In the genomic region with DNA sequence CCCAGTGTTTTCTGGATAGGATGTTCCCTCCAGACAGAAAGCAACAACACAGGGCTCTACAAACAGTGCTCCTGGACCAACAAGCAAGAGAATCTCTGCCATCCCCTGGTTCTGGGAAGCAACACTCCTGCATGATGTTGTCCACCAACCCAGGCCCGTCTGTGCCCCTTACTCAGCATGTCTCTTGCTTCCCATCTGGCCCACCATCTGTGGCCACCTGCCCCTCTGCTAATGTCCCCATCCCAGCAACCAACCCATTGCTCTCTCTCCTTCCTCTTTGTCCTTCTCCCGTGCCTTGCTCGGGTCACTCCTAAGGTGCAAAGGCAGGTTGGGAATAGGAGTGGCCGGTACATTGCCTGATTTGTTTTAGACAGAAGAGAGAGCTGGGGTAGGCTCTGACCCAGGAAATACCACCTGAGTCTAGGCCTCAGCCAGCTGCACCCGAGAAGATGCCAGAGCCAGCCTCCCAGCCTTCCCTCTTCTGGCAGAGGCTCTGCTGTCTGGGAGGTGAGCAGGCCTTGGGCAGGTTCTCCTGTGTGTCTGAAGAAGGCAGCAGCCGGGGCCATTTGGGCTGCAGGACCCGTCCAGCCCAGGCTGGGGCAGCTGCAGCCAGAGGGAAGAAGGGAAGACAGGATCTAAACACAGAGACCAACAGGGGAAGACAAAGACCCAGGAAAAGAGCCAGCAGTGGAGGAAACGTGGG, we compare ENCODE assay signal across 9 mouse cellular contexts. TPM values are rescaled to one million over a fixed set of nuclear protein-coding genes. Genes with fewer than 3 reads are reported as not detected.
DNase-seq lines count a peak whose midpoint lies in the region; ATAC-seq and TF ChIP-seq lines count a peak whose summit lies in the region.
"Had no signal": no experiment of that assay in that cellular context is flagged by ENCODE, and none has a peak within 500 bp of the region (broad histone marks: within the 10 kb centered on the region; RNA-seq: fewer than 3 reads in every experiment).

No protein-coding gene starts in this region.

- 49% methylated on average over 8 of the region's 8 CpGs for WGBS in lung, embryonic 14.5 days
- 13% methylated on average over 8 of the region's 8 CpGs for WGBS in forebrain, embryonic 16.5 days
- 65% methylated on average over 8 of the region's 8 CpGs for WGBS in limb, embryonic 10.5 days
- WGBS in stomach, embryonic 15.5 days: 48% methylated on average over 8 of the region's 8 CpGs

- H3K36me3 ChIP-seq in lung, embryonic 14.5 days (ENCODE audit: insufficient read depth): peaks cover 20% of the 10 kb centered on the region; the same call in 1 of the 2 replicates
- peaks cover 37% of the 10 kb centered on the region for H3K36me3 ChIP-seq in forebrain, embryonic 16.5 days (ENCODE audit: control insufficient read depth, insufficient read depth)
- peaks cover 30% of the 10 kb centered on the region for H3K36me3 ChIP-seq in limb, embryonic 10.5 days
- H3K36me3 ChIP-seq in stomach, embryonic 15.5 days: peaks cover 21% of the 10 kb centered on the region

- no peak overlapping the region for H3K27ac ChIP-seq in lung, embryonic 14.5 days (ENCODE audit: low read depth)
- peak overlapping the region; percentile 97 for H3K27ac ChIP-seq in forebrain, embryonic 16.5 days (ENCODE audit: low read length)
- H3K27ac ChIP-seq in limb, embryonic 10.5 days: peak overlapping the region; percentile 66
- no peak overlapping the region for H3K27ac ChIP-seq in stomach, embryonic 15.5 days
- H3K27ac ChIP-seq: lung, embryonic 15.5 days had no signal

- DNase-seq in lung, embryonic 14.5 days: no peak
- no peak for DNase-seq in lung, postnatal 10 days
- DNase-seq in limb, embryonic 10.5 days (ENCODE audit: low spot score): no peak
- DNase-seq in thymus, postnatal 10 days (ENCODE audit: low spot score in 2 of 2): no peak
- DNase-seq in frontal cortex, postnatal 10 days (ENCODE audit: low spot score in 2 of 2): no peak
- no peak for DNase-seq in heart, postnatal 14 days

- no peak for TF ChIP-seq CTCF in lung, embryonic 14.5 days (IDR thresholded peaks at IDR 0.05; ENCODE audit: low read depth)

- H3K4me1 ChIP-seq in lung, embryonic 14.5 days (ENCODE audit: insufficient read depth): 0 out of 2 replicates have a peak, but pooled peaks cover 6% of the 10 kb centered on the region
- H3K4me1 ChIP-seq in forebrain, embryonic 16.5 days (replicated peaks; ENCODE audit: control insufficient read depth, insufficient read depth, low read length): peaks cover 68% of the 10 kb centered on the region
- peaks cover 29% of the 10 kb centered on the region for H3K4me1 ChIP-seq in limb, embryonic 10.5 days
- peaks cover 19% of the 10 kb centered on the region for H3K4me1 ChIP-seq in stomach, embryonic 15.5 days

- H3K9me3 ChIP-seq in lung, embryonic 14.5 days (ENCODE audit: low read depth, low read length): peaks cover 19% of the 10 kb centered on the region; the same call in 1 of the 2 replicates
- H3K9me3 ChIP-seq in forebrain, embryonic 16.5 days (ENCODE audit: control insufficient read depth, low read length): peaks cover 13% of the 10 kb centered on the region
- H3K9me3 ChIP-seq in limb, embryonic 10.5 days (replicated peaks): peaks cover 11% of the 10 kb centered on the region; the same call in 1 of the 2 replicates
- no peaks in the 10 kb centered on the region for H3K9me3 ChIP-seq in stomach, embryonic 15.5 days
- H3K9me3 ChIP-seq: lung, embryonic 15.5 days had no signal

- no peak overlapping the region for H3K9ac ChIP-seq in lung, embryonic 14.5 days
- peak overlapping the region; percentile 79 for H3K9ac ChIP-seq in forebrain, embryonic 16.5 days (replicated peaks; ENCODE audit: low read depth, low read length)
- no peak overlapping the region for H3K9ac ChIP-seq in stomach, embryonic 15.5 days
- H3K9ac ChIP-seq: lung, embryonic 15.5 days had no signal

- H3K4me3 ChIP-seq in lung, embryonic 14.5 days (ENCODE audit: low read depth, low read length): no peak overlapping the region
- H3K4me3 ChIP-seq in forebrain, embryonic 16.5 days (replicated peaks; ENCODE audit: low read length): peak overlapping the region; percentile 41
- no peak overlapping the region for H3K4me3 ChIP-seq in limb, embryonic 10.5 days
- no peak overlapping the region for H3K4me3 ChIP-seq in stomach, embryonic 15.5 days (replicated peaks)
- H3K4me3 ChIP-seq: lung, embryonic 15.5 days had no signal

- H3K4me2 ChIP-seq in lung, embryonic 14.5 days: 0 out of 2 replicates have a peak overlapping the region, but pooled peaks have one; percentile 1
- peak overlapping the region; percentile 87 for H3K4me2 ChIP-seq in forebrain, embryonic 16.5 days (ENCODE audit: low read length)
- H3K4me2 ChIP-seq in stomach, embryonic 15.5 days: peak overlapping the region; percentile 6; the same call in 1 of the 2 replicates
- H3K4me2 ChIP-seq: lung, embryonic 15.5 days had no signal

- intact Hi-C loops in heart, postnatal 14 days (cut with DNase I): loop anchor here (10.0 kb wide), 1 partner anchor 235 kb away; no protein-coding TSS in a partner anchor

- no peak for ATAC-seq in lung, embryonic 14.5 days (ENCODE audit: insufficient read depth)
- ATAC-seq in forebrain, embryonic 16.5 days: peak; percentile 5; the same call in 1 of the 2 replicates
- no peak for ATAC-seq in stomach, embryonic 15.5 days (ENCODE audit: insufficient read depth, low FRiP score, low read depth)

- H3K27me3 ChIP-seq in lung, embryonic 14.5 days (ENCODE audit: insufficient read depth, low read length): peaks cover 5% of the 10 kb centered on the region; the same call in 1 of the 2 replicates
- H3K27me3 ChIP-seq in forebrain, embryonic 16.5 days (replicated peaks; ENCODE audit: control insufficient read depth, insufficient read depth, low read length): no peaks in the 10 kb centered on the region
- peaks cover 7% of the 10 kb centered on the region for H3K27me3 ChIP-seq in limb, embryonic 10.5 days (ENCODE audit: low read depth, poor library complexity, severe bottlenecking)
- no peaks in the 10 kb centered on the region for H3K27me3 ChIP-seq in stomach, embryonic 15.5 days (replicated peaks)
- H3K27me3 ChIP-seq: lung, embryonic 15.5 days had no signal

RNA-seq across cellular contexts. Expression of a gene that starts 5.5 kb away (rescaled TPM):
- polyA plus RNA-seq in lung, embryonic 14.5 days (2014; fragmentation: Nextera tagmentation; extraction: Ambion mirVana): 8.3 and 9.4 TPM in 2 replicates
- polyA plus RNA-seq in forebrain, embryonic 16.5 days (2015; fragmentation: Nextera tagmentation; extraction: Ambion mirVana): 46.7 and 47.3 TPM in 2 replicates
- 4.0 and 4.4 TPM in 2 replicates for polyA plus RNA-seq in limb, embryonic 10.5 days (2016; fragmentation: Nextera tagmentation; extraction: Ambion mirVana)
- 12.2 and 13.6 TPM in 2 replicates for polyA plus RNA-seq in stomach, embryonic 15.5 days (2015; fragmentation: Nextera tagmentation; extraction: Ambion mirVana)
- 1 to 10 TPM; 5.4 to 5.9 TPM for total RNA-seq in heart, postnatal 14 days (2021)

RNA-seq across cellular contexts. Expression of a gene that starts 26.2 kb away (rescaled TPM):
- 76.5 and 79.7 TPM in 2 replicates for polyA plus RNA-seq in lung, embryonic 14.5 days (2014; fragmentation: Nextera tagmentation; extraction: Ambion mirVana)
- 29.0 and 29.2 TPM in 2 replicates for polyA plus RNA-seq in forebrain, embryonic 16.5 days (2015; fragmentation: Nextera tagmentation; extraction: Ambion mirVana)
- polyA plus RNA-seq in limb, embryonic 10.5 days (2016; fragmentation: Nextera tagmentation; extraction: Ambion mirVana): 96.6 and 100 TPM in 2 replicates
- polyA plus RNA-seq in stomach, embryonic 15.5 days (2015; fragmentation: Nextera tagmentation; extraction: Ambion mirVana): 34.9 and 38.9 TPM in 2 replicates
- total RNA-seq in heart, postnatal 14 days (2021): 1 to 10 TPM; 1.1 to 1.7 TPM

RNA-seq across cellular contexts. Expression of a gene that starts 35.2 kb away (rescaled TPM):
- polyA plus RNA-seq in lung, embryonic 14.5 days (2014; fragmentation: Nextera tagmentation; extraction: Ambion mirVana): 118 and 119 TPM in 2 replicates
- 230 and 238 TPM in 2 replicates for polyA plus RNA-seq in forebrain, embryonic 16.5 days (2015; fragmentation: Nextera tagmentation; extraction: Ambion mirVana)
- 117 and 125 TPM in 2 replicates for polyA plus RNA-seq in limb, embryonic 10.5 days (2016; fragmentation: Nextera tagmentation; extraction: Ambion mirVana)
- polyA plus RNA-seq in stomach, embryonic 15.5 days (2015; fragmentation: Nextera tagmentation; extraction: Ambion mirVana): 124 and 142 TPM in 2 replicates
- total RNA-seq in heart, postnatal 14 days (2021): 10 to 100 TPM; 77.8 to 81.7 TPM

RNA-seq across cellular contexts. Expression of a gene that starts 45.1 kb away (rescaled TPM):
- polyA plus RNA-seq in lung, embryonic 14.5 days (2014; fragmentation: Nextera tagmentation; extraction: Ambion mirVana): 0.75 and 4.7 TPM in 2 replicates
- 0.16 TPM in 1 of 2 replicates, not detected in the other for polyA plus RNA-seq in forebrain, embryonic 16.5 days (2015; fragmentation: Nextera tagmentation; extraction: Ambion mirVana)
- 0.15 TPM in 1 of 2 replicates, not detected in the other for polyA plus RNA-seq in limb, embryonic 10.5 days (2016; fragmentation: Nextera tagmentation; extraction: Ambion mirVana)
- polyA plus RNA-seq in stomach, embryonic 15.5 days (2015; fragmentation: Nextera tagmentation; extraction: Ambion mirVana): not detected in 2 replicates
- 10 to 100 TPM; 18.9 to 53.7 TPM for total RNA-seq in heart, postnatal 14 days (2021)

Comparison
In these comparisons a context has a peak if more than half of its experiments do, and no peak if none do; other contexts are left out.
1. H3K27ac ChIP-seq: peak in forebrain, embryonic 16.5 days (single experiment) and limb, embryonic 10.5 days (single experiment); none in lung, embryonic 14.5 days (single experiment) and stomach, embryonic 15.5 days (single experiment).
2. H3K4me2 ChIP-seq: peak in every context shown above with its lines; median percentile 87 in forebrain, embryonic 16.5 days; 6 in stomach, embryonic 15.5 days; 1 in lung, embryonic 14.5 days.